Mouse (Mus musculus): ENCODE results near the gene Cdadc1. TPM values are rescaled to one million over a fixed set of nuclear protein-coding genes. Genes with fewer than 3 reads are reported as not detected.

Gene Cdadc1
- polyA plus RNA-seq, 1 experiment = 2.8 TPM

GRCm38 (mm10) chr14:59592593-59592992, 5.2 kb downstream of the Cdadc1 start:
- Histone ChIP-seq H3K4me3 (replicated peaks) (no peak overlapping the region), H3K27me3 (ENCODE audit: control insufficient read depth) (no peaks in the 10 kb centered on the region), H3K36me3 (ENCODE audit: control insufficient read depth) (peaks cover 60% of the 10 kb centered on the region), H3K4me1 (ENCODE audit: control insufficient read depth) (peaks cover 13% of the 10 kb centered on the region), H3K9me3 (ENCODE audit: control insufficient read depth, low read length) (no peaks in the 10 kb centered on the region)
- TF ChIP-seq TAL1 (IDR thresholded peaks at IDR 0.05; ENCODE audit: low read length) (no peak), GATA1 (IDR thresholded peaks at IDR 0.05; ENCODE audit: low read length) (no peak)

DNA sequence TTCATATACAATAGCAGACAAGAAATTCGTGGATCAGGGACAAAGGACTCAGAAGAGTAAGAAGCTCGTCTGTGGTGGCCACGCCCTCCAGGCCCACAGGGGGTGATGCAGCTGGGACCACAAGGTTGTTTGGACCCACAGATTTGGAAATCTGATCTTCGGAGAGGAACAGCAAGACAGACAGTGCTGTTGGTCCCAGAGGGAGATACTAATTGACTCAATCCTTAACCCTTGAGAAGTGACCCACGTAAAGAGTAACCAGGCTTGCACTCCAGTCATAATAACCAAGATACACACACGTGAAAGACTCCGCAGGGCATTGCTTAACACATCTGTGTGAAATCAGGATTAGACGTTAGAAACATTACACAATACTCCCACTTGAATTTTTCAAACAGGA, 5.9 kb downstream of the Cdadc1 start:
- Histone ChIP-seq H3K36me3 (ENCODE audit: control insufficient read depth) (peaks cover 64% of the 10 kb centered on the region), H3K9me3 (ENCODE audit: control insufficient read depth, low read length) (no peaks in the 10 kb centered on the region), H3K4me1 (ENCODE audit: control insufficient read depth) (peaks cover 8% of the 10 kb centered on the region), H3K4me3 (replicated peaks) (no peak overlapping the region), H3K27me3 (ENCODE audit: control insufficient read depth) (no peaks in the 10 kb centered on the region)
- no peak for TF ChIP-seq GATA1 (IDR thresholded peaks at IDR 0.05; ENCODE audit: low read length)
- TF ChIP-seq TAL1 (IDR thresholded peaks at IDR 0.05; ENCODE audit: low read length) = no peak

DNA sequence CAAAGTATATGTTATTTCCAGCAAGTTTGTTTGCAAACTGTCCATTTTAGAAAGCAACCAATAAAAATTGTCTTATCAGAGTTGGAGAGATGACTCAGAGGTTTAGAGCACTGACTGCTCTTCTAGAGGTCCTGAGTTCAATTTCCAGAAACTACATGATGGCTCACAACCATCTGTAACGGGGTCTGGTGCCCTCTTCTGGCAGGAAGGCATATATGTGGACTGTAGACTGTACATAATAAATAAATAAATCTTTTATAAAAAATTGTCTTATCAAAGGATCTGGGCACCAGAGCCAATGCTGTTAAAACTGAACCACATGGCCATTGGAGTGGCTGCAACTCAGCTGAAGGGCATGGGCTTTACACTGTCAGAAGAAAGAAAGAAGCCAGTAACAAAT, 7.1 kb downstream of the Cdadc1 start:
- Histone ChIP-seq H3K4me3 (replicated peaks) (no peak overlapping the region), H3K9me3 (ENCODE audit: control insufficient read depth, low read length) (no peaks in the 10 kb centered on the region), H3K4me1 (ENCODE audit: control insufficient read depth) (no peaks in the 10 kb centered on the region), H3K36me3 (ENCODE audit: control insufficient read depth) (peaks cover 74% of the 10 kb centered on the region), H3K27me3 (ENCODE audit: control insufficient read depth) (no peaks in the 10 kb centered on the region)
- TF ChIP-seq GATA1 (IDR thresholded peaks at IDR 0.05; ENCODE audit: low read length) (no peak), TAL1 (IDR thresholded peaks at IDR 0.05; ENCODE audit: low read length) (no peak)

- TF ChIP-seq GATA1 (IDR thresholded peaks at IDR 0.05; ENCODE audit: low read length) (no peak), TAL1 (IDR thresholded peaks at IDR 0.05; ENCODE audit: low read length) (no peak)
- no peaks in the 10 kb centered on the region for H3K27me3 ChIP-seq (ENCODE audit: control insufficient read depth)
- H3K9me3 ChIP-seq (ENCODE audit: control insufficient read depth, low read length) = no peaks in the 10 kb centered on the region
- H3K4me3 ChIP-seq (replicated peaks) = no peak overlapping the region
- H3K36me3 ChIP-seq (ENCODE audit: control insufficient read depth) = peaks cover 51% of the 10 kb centered on the region
- H3K4me1 ChIP-seq (ENCODE audit: control insufficient read depth) = no peaks in the 10 kb centered on the region
These were observed 21.4 kb downstream of the Cdadc1 start for GRCm38 (mm10) chr14:59576385-59576784.

GRCm38 (mm10) chr14:59566756-59567155, 31.0 kb downstream of the Cdadc1 start:
- TF ChIP-seq TAL1 (IDR thresholded peaks at IDR 0.05; ENCODE audit: low read length) (no peak), GATA1 (IDR thresholded peaks at IDR 0.05; ENCODE audit: low read length) (no peak)
- H3K4me3 ChIP-seq (replicated peaks) = no peak overlapping the region
- H3K27me3 ChIP-seq (ENCODE audit: control insufficient read depth) = no peaks in the 10 kb centered on the region
- H3K4me1 ChIP-seq (ENCODE audit: control insufficient read depth) = no peaks in the 10 kb centered on the region
- H3K36me3 ChIP-seq (ENCODE audit: control insufficient read depth) = peaks cover 62% of the 10 kb centered on the region
- no peaks in the 10 kb centered on the region for H3K9me3 ChIP-seq (ENCODE audit: control insufficient read depth, low read length)

- no peaks in the 10 kb centered on the region for H3K9me3 ChIP-seq (ENCODE audit: control insufficient read depth, low read length)
- H3K4me1 ChIP-seq (ENCODE audit: control insufficient read depth) = no peaks in the 10 kb centered on the region; the same call in 1 of the 2 replicates
- no peak overlapping the region for H3K4me3 ChIP-seq (replicated peaks)
- H3K36me3 ChIP-seq (ENCODE audit: control insufficient read depth) = no peaks in the 10 kb centered on the region
- TF ChIP-seq TAL1 (IDR thresholded peaks at IDR 0.05; ENCODE audit: low read length) = no peak
- no peak for TF ChIP-seq GATA1 (IDR thresholded peaks at IDR 0.05; ENCODE audit: low read length)
- H3K27me3 ChIP-seq (ENCODE audit: control insufficient read depth) = no peaks in the 10 kb centered on the region
These were observed 39.9 kb downstream of the Cdadc1 start for GRCm38 (mm10) chr14:59557886-59558285.

- no peaks in the 10 kb centered on the region for H3K27me3 ChIP-seq (ENCODE audit: control insufficient read depth)
- no peaks in the 10 kb centered on the region for H3K36me3 ChIP-seq (ENCODE audit: control insufficient read depth)
- H3K4me3 ChIP-seq (replicated peaks) = no peak overlapping the region
- no peaks in the 10 kb centered on the region; the same call in 1 of the 2 replicates for H3K4me1 ChIP-seq (ENCODE audit: control insufficient read depth)
- no peak for TF ChIP-seq GATA1 (IDR thresholded peaks at IDR 0.05; ENCODE audit: low read length)
- TF ChIP-seq TAL1 (IDR thresholded peaks at IDR 0.05; ENCODE audit: low read length) = no peak
- H3K9me3 ChIP-seq (ENCODE audit: control insufficient read depth, low read length) = no peaks in the 10 kb centered on the region
These were observed 40.7 kb downstream of the Cdadc1 start for GRCm38 (mm10) chr14:59557071-59557470.

DNA sequence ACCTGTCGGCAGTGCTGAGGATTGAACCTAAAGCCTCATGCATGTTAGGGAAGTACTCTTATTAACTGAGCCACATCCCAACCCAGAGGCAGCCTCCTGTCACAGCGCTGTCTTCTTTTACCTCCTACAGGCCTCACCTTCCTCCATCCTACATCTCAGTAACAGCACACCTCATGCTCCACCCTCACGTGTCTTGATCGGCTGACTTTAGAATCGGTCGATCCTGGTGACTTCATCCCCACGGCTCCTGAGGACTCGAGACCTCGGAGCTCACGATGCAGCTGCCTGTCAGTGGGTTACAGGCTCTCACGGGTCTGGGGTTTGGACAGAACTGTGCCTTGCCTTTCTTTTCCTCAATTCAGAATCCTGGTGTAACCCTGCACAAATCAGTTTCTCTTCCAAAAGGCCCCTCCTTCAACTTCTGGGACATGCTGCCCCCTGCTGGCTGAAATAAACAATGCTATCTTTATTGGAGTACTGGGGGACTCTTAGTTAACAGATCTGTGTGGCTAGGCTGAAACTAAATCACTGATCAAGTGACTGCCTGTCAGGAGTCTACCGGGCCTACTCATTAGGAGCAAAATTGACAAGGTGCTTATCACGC, 41.7 kb downstream of the Cdadc1 start:
- no peak overlapping the region for H3K4me3 ChIP-seq (replicated peaks)
- no peaks in the 10 kb centered on the region for H3K9me3 ChIP-seq (ENCODE audit: control insufficient read depth, low read length)
- H3K4me1 ChIP-seq (ENCODE audit: control insufficient read depth) = no peaks in the 10 kb centered on the region; the same call in 1 of the 2 replicates
- H3K36me3 ChIP-seq (ENCODE audit: control insufficient read depth) = no peaks in the 10 kb centered on the region
- TF ChIP-seq GATA1 (IDR thresholded peaks at IDR 0.05; ENCODE audit: low read length) (no peak), TAL1 (IDR thresholded peaks at IDR 0.05; ENCODE audit: low read length) (no peak)
- H3K27me3 ChIP-seq (ENCODE audit: control insufficient read depth) = no peaks in the 10 kb centered on the region

- Histone ChIP-seq H3K4me1 (ENCODE audit: control insufficient read depth) (no peaks in the 10 kb centered on the region; the same call in 1 of the 2 replicates), H3K9me3 (ENCODE audit: control insufficient read depth, low read length) (no peaks in the 10 kb centered on the region), H3K4me3 (replicated peaks) (no peak overlapping the region), H3K36me3 (ENCODE audit: control insufficient read depth) (peaks cover 3% of the 10 kb centered on the region), H3K27me3 (ENCODE audit: control insufficient read depth) (no peaks in the 10 kb centered on the region)
- TF ChIP-seq TAL1 (IDR thresholded peaks at IDR 0.05; ENCODE audit: low read length) (no peak), GATA1 (IDR thresholded peaks at IDR 0.05; ENCODE audit: low read length) (no peak)
These were observed 42.7 kb downstream of the Cdadc1 start for GRCm38 (mm10) chr14:59555018-59555417.

GRCm38 (mm10) chr14:59554025-59554424, 43.7 kb downstream of the Cdadc1 start:
- peaks cover 7% of the 10 kb centered on the region for H3K36me3 ChIP-seq (ENCODE audit: control insufficient read depth)
- no peak overlapping the region for H3K4me3 ChIP-seq (replicated peaks)
- H3K9me3 ChIP-seq (ENCODE audit: control insufficient read depth, low read length) = no peaks in the 10 kb centered on the region
- H3K4me1 ChIP-seq (ENCODE audit: control insufficient read depth) = no peaks in the 10 kb centered on the region; the same call in 1 of the 2 replicates
- H3K27me3 ChIP-seq (ENCODE audit: control insufficient read depth) = no peaks in the 10 kb centered on the region
- TF ChIP-seq GATA1 (IDR thresholded peaks at IDR 0.05; ENCODE audit: low read length) (no peak), TAL1 (IDR thresholded peaks at IDR 0.05; ENCODE audit: low read length) (no peak)
